Comparison of ENCODE assay signal across 8 mouse cellular contexts in the genomic region with DNA sequence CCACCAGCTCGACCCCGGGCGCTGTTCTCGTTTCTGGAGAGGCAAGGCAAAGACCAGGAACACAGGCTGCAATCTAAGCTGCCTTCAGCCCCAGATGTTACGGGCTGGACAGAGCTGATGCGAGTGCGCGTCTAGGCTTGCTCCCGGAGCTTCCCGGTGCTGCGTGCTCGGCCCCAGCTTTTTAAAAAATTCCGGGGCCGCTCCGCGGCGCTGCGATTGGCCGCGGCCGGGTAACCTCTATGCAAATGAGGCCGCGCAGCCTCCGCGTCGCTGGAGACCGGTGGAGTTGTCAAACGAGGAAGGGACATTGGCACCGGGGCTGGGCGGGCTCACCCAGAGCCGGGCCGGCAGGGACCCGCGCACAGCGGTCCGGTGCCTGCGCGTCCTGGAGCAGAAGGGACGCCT. TPM values are rescaled to one million over a fixed set of nuclear protein-coding genes. Genes with fewer than 3 reads are reported as not detected.
DNase-seq lines count a peak whose midpoint lies in the region; ATAC-seq and TF ChIP-seq lines count a peak whose summit lies in the region.

No protein-coding gene starts in this region.

- H3K4me1 ChIP-seq in heart, postnatal 0 days (ENCODE audit: control insufficient read depth, insufficient read depth) = peaks cover 4% of the 10 kb centered on the region; the same call in 1 of the 2 replicates
- peaks cover 14% of the 10 kb centered on the region for H3K4me1 ChIP-seq in limb, embryonic 11.5 days (ENCODE audit: control insufficient read depth, insufficient read depth, low read length)
- H3K4me1 ChIP-seq in midbrain, embryonic 15.5 days = peaks cover 22% of the 10 kb centered on the region

- no peak overlapping the region for H3K27ac ChIP-seq in heart, postnatal 0 days (ENCODE audit: low read depth)
- H3K27ac ChIP-seq in limb, embryonic 11.5 days (replicated peaks; ENCODE audit: low read depth, low read length) = no peak overlapping the region
- no peak overlapping the region for H3K27ac ChIP-seq in midbrain, embryonic 15.5 days

- H3K36me3 ChIP-seq in heart, postnatal 0 days (replicated peaks; ENCODE audit: control insufficient read depth, insufficient read depth, low read length) = no peaks in the 10 kb centered on the region
- no peaks in the 10 kb centered on the region for H3K36me3 ChIP-seq in limb, embryonic 11.5 days (ENCODE audit: control insufficient read depth, insufficient read depth, low read length)
- no peaks in the 10 kb centered on the region for H3K36me3 ChIP-seq in midbrain, embryonic 15.5 days (replicated peaks)

- DNase-seq in heart, adult 18-20 months = peak; percentile 35 to 36
- no peak for DNase-seq in heart, postnatal 4 days
- DNase-seq in adrenal gland, postnatal 14 days = peak; percentile 49
- DNase-seq in heart, postnatal 0 days (ENCODE audit: low spot score) = no peak
- DNase-seq in limb, embryonic 11.5 days (ENCODE audit: low spot score) = peak; percentile 72
- no peak for DNase-seq in adipocyte (ENCODE audit: low spot score)

- TF ChIP-seq EP300 in heart, postnatal 0 days (IDR thresholded peaks at IDR 0.05; ENCODE audit: low read depth) = no peak

- TF ChIP-seq CTCF in heart, postnatal 0 days (IDR thresholded peaks at IDR 0.05; ENCODE audit: low read depth) = no peak

- under 1% methylated on average over 37 of the region's 39 CpGs for WGBS in heart, postnatal 0 days
- WGBS in limb, embryonic 11.5 days = under 1% methylated on average over 39 of the region's 39 CpGs
- 0% methylated on average over 35 of the region's 39 CpGs for WGBS in midbrain, embryonic 15.5 days

- H3K27me3 ChIP-seq in heart, postnatal 0 days (ENCODE audit: control insufficient read depth, insufficient read depth, low read length) = peaks cover 96% of the 10 kb centered on the region
- H3K27me3 ChIP-seq in limb, embryonic 11.5 days (ENCODE audit: control insufficient read depth, insufficient read depth, low read length) = peaks cover 91% of the 10 kb centered on the region
- peaks cover 91% of the 10 kb centered on the region for H3K27me3 ChIP-seq in midbrain, embryonic 15.5 days (replicated peaks)

- H3K4me2 ChIP-seq in heart, postnatal 0 days (ENCODE audit: low read depth, low read length) = peak overlapping the region; percentile 58
- H3K4me2 ChIP-seq in limb, embryonic 11.5 days (ENCODE audit: low read depth, severe bottlenecking) = peak overlapping the region; percentile 46
- peak overlapping the region; percentile 40 for H3K4me2 ChIP-seq in midbrain, embryonic 15.5 days

- H3K9ac ChIP-seq in heart, postnatal 0 days (replicated peaks; ENCODE audit: low read depth, low read length) = no peak overlapping the region
- no peak overlapping the region for H3K9ac ChIP-seq in limb, embryonic 11.5 days (ENCODE audit: low read length)
- H3K9ac ChIP-seq in midbrain, embryonic 15.5 days = no peak overlapping the region

- ATAC-seq in heart, postnatal 0 days (ENCODE audit: insufficient read depth, low read depth) = 0 out of 2 replicates have a peak, but pooled peaks have one; percentile 14
- no peak; the same call in 1 of the 2 replicates for ATAC-seq in limb, embryonic 11.5 days (ENCODE audit: insufficient number of reproducible peaks, low FRiP score, low TSS enrichment, low read depth)
- peak; percentile 52; the same call in 1 of the 2 replicates for ATAC-seq in midbrain, embryonic 15.5 days (replicated peaks)
- no peak for ATAC-seq in frontal cortex, adult (ENCODE audit: low TSS enrichment)

- no peaks in the 10 kb centered on the region for H3K9me3 ChIP-seq in heart, postnatal 0 days (replicated peaks; ENCODE audit: control insufficient read depth, low read length)
- no peaks in the 10 kb centered on the region for H3K9me3 ChIP-seq in limb, embryonic 11.5 days (ENCODE audit: control insufficient read depth, low read length)
- H3K9me3 ChIP-seq in midbrain, embryonic 15.5 days = no peaks in the 10 kb centered on the region

- peak overlapping the region; percentile 37 for H3K4me3 ChIP-seq in heart, postnatal 0 days (ENCODE audit: low read depth, low read length)
- H3K4me3 ChIP-seq in limb, embryonic 11.5 days (ENCODE audit: low read depth, low read length) = peak overlapping the region; percentile 29
- H3K4me3 ChIP-seq in midbrain, embryonic 15.5 days = peak overlapping the region; percentile 22

RNA-seq across cellular contexts. Expression of a gene that starts 5.2 kb away (rescaled TPM):
- not detected for total RNA-seq in heart, adult 18-20 months (2021)
- not detected for total RNA-seq in heart, postnatal 4 days (2021)
- not detected in 2 replicates for total RNA-seq in adrenal gland, postnatal 14 days (2021)
- total RNA-seq in heart, postnatal 0 days (2014; rRNA removed; ENCODE audit: low replicate concordance) = not detected in 2 replicates
- polyA plus RNA-seq in heart, postnatal 0 days (2015; fragmentation: Nextera tagmentation; extraction: Ambion mirVana) = not detected in 2 replicates
- not detected in 2 replicates for polyA plus RNA-seq in limb, embryonic 11.5 days (2014; fragmentation: Nextera tagmentation; extraction: Ambion mirVana)
- 0.34 and 1.1 TPM in 2 replicates for polyA plus RNA-seq in midbrain, embryonic 15.5 days (2015; fragmentation: Nextera tagmentation; extraction: Ambion mirVana)

RNA-seq across cellular contexts. Expression of a gene that starts 6.2 kb away (rescaled TPM):
- total RNA-seq in heart, adult 18-20 months (2021) = 10 to 100 TPM; 28.7 to 29.2 TPM
- total RNA-seq in heart, postnatal 4 days (2021) = 10 to 100 TPM; 68.6 to 70.0 TPM
- 71.9 and 81.9 TPM in 2 replicates for total RNA-seq in adrenal gland, postnatal 14 days (2021)
- total RNA-seq in heart, postnatal 0 days (2014; rRNA removed; ENCODE audit: low replicate concordance) = 75.8 and 89.9 TPM in 2 replicates
- polyA plus RNA-seq in heart, postnatal 0 days (2015; fragmentation: Nextera tagmentation; extraction: Ambion mirVana) = 67.6 and 70.5 TPM in 2 replicates
- polyA plus RNA-seq in limb, embryonic 11.5 days (2014; fragmentation: Nextera tagmentation; extraction: Ambion mirVana) = 291 and 296 TPM in 2 replicates
- 165 and 166 TPM in 2 replicates for polyA plus RNA-seq in midbrain, embryonic 15.5 days (2015; fragmentation: Nextera tagmentation; extraction: Ambion mirVana)

RNA-seq across cellular contexts. Expression of a gene that starts 11.1 kb away (rescaled TPM):
- total RNA-seq in heart, adult 18-20 months (2021) = not detected
- total RNA-seq in heart, postnatal 4 days (2021) = not detected
- not detected in 2 replicates for total RNA-seq in adrenal gland, postnatal 14 days (2021)
- total RNA-seq in heart, postnatal 0 days (2014; rRNA removed; ENCODE audit: low replicate concordance) = not detected in 2 replicates
- not detected in 2 replicates for polyA plus RNA-seq in heart, postnatal 0 days (2015; fragmentation: Nextera tagmentation; extraction: Ambion mirVana)
- not detected in 2 replicates for polyA plus RNA-seq in limb, embryonic 11.5 days (2014; fragmentation: Nextera tagmentation; extraction: Ambion mirVana)
- 0.49 and 0.73 TPM in 2 replicates for polyA plus RNA-seq in midbrain, embryonic 15.5 days (2015; fragmentation: Nextera tagmentation; extraction: Ambion mirVana)

Comparison
In these comparisons a context has a peak if more than half of its experiments do, and no peak if none do; other contexts are left out.
1. DNase-seq: peak in heart, adult 18-20 months (2 of 2), adrenal gland, postnatal 14 days (single experiment) and limb, embryonic 11.5 days (single experiment); none in heart, postnatal 4 days (single experiment), heart, postnatal 0 days (single experiment) and adipocyte (single experiment).
2. ATAC-seq: peak in heart, postnatal 0 days (single experiment) and midbrain, embryonic 15.5 days (single experiment); none in limb, embryonic 11.5 days (single experiment) and frontal cortex, adult (single experiment).
3. Peak in every context shown above with its lines, with median percentiles within 50 percentile points of each other: H3K4me2 ChIP-seq and H3K4me3 ChIP-seq.